10 mouse cellular contexts compared by ENCODE assay signal in the genomic region with DNA sequence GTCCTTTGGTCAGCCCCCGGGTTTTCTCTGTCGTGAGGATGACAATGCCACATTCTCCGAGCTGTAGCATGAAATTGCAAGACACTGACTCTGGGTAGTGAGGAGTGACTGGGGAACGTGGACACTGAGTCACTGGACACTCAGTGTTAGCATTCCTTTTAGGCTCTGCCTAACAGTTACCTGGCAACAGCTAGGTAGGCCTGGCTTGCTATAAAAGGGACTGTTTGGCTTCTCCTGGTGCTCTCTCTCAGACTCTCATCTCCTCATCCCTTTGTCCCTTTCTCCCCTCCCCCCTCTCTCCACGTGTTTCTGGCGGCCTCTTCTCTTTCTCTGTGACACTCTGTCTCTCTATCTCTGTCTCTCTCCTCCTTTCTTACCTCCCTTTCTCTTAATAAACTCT. TPM values are rescaled to one million over a fixed set of nuclear protein-coding genes. Genes with fewer than 3 reads are reported as not detected.
A peak's percentile ranks its signal among the peaks of the same experiment; 100 is the strongest.
DNase-seq lines count a peak whose midpoint lies in the region; ATAC-seq lines count a peak whose summit lies in the region.
"Had no signal": no experiment of that assay in that cellular context is flagged by ENCODE, and none has a peak within 500 bp of the region (broad histone marks: within the 10 kb centered on the region; RNA-seq: fewer than 3 reads in every experiment).

No protein-coding gene starts in this region.

- 19% methylated on average over 6 of the region's 6 CpGs for WGBS in heart, embryonic 11.5 days (ENCODE audit: insufficient replicate concordance)
- WGBS in forebrain, embryonic 16.5 days, result 4% methylated on average over 6 of the region's 6 CpGs
- 19% methylated on average over 6 of the region's 6 CpGs for WGBS in liver, embryonic 15.5 days (ENCODE audit: insufficient replicate concordance)

- H3K4me3 ChIP-seq in heart, embryonic 11.5 days (ENCODE audit: low read depth, low read length), result no peak overlapping the region
- peak overlapping the region; percentile 52 for H3K4me3 ChIP-seq in forebrain, embryonic 16.5 days (replicated peaks; ENCODE audit: low read length)
- no peak overlapping the region for H3K4me3 ChIP-seq in liver, embryonic 15.5 days (replicated peaks)

- ATAC-seq in heart, embryonic 11.5 days (replicated peaks; ENCODE audit: insufficient number of reproducible peaks, low FRiP score, low TSS enrichment), result no peak
- ATAC-seq in forebrain, embryonic 16.5 days, result peak; percentile 31
- no peak for ATAC-seq in liver, embryonic 15.5 days (ENCODE audit: insufficient read depth)
- no peak for ATAC-seq in granulocyte monocyte progenitor cell, adult 5-6 weeks (replicated peaks; ENCODE audit: poor library complexity, severe bottlenecking)

- peak overlapping the region; percentile 65; the same call in 1 of the 2 replicates for H3K27ac ChIP-seq in heart, embryonic 11.5 days (ENCODE audit: low read depth, low read length)
- peak overlapping the region; percentile 75 for H3K27ac ChIP-seq in forebrain, embryonic 16.5 days (ENCODE audit: low read length)
- no peak overlapping the region for H3K27ac ChIP-seq in liver, embryonic 15.5 days (replicated peaks)

- H3K36me3 ChIP-seq in heart, embryonic 11.5 days (ENCODE audit: control insufficient read depth, insufficient read depth, low read length), result no peaks in the 10 kb centered on the region
- H3K36me3 ChIP-seq in forebrain, embryonic 16.5 days (ENCODE audit: control insufficient read depth, insufficient read depth), result no peaks in the 10 kb centered on the region
- H3K36me3 ChIP-seq in liver, embryonic 15.5 days (replicated peaks), result no peaks in the 10 kb centered on the region

- 0 out of 2 replicates have a peak, but pooled peaks cover 6% of the 10 kb centered on the region for H3K27me3 ChIP-seq in heart, embryonic 11.5 days (ENCODE audit: control insufficient read depth, insufficient read depth, low read length)
- no peaks in the 10 kb centered on the region for H3K27me3 ChIP-seq in forebrain, embryonic 16.5 days (replicated peaks; ENCODE audit: control insufficient read depth, insufficient read depth, low read length)
- peaks cover 71% of the 10 kb centered on the region for H3K27me3 ChIP-seq in liver, embryonic 15.5 days

- H3K4me1 ChIP-seq in heart, embryonic 11.5 days (ENCODE audit: control insufficient read depth, insufficient read depth, low read length), result peaks cover 33% of the 10 kb centered on the region
- H3K4me1 ChIP-seq in forebrain, embryonic 16.5 days (replicated peaks; ENCODE audit: control insufficient read depth, insufficient read depth, low read length), result peaks cover 15% of the 10 kb centered on the region
- peaks cover 26% of the 10 kb centered on the region for H3K4me1 ChIP-seq in liver, embryonic 15.5 days (replicated peaks)

- peak overlapping the region; percentile 70 for H3K9ac ChIP-seq in heart, embryonic 11.5 days (ENCODE audit: low read depth, low read length)
- peak overlapping the region; percentile 75 for H3K9ac ChIP-seq in forebrain, embryonic 16.5 days (replicated peaks; ENCODE audit: low read depth, low read length)
- H3K9ac ChIP-seq in liver, embryonic 15.5 days, result no peak overlapping the region

- DNase-seq in heart, adult 18-20 months, result no peak
- peak; percentile 44 for DNase-seq in Muller cell, postnatal 12 days (ENCODE audit: inconsistent ontology term)
- DNase-seq in urinary bladder, postnatal 25 days (ENCODE audit: low spot score), result no peak
- DNase-seq in adrenal gland, adult 8-10 months, result no peak
- DNase-seq: B cell, adult 2 months had no signal

- H3K4me2 ChIP-seq in heart, embryonic 11.5 days, result peak overlapping the region; percentile 69
- H3K4me2 ChIP-seq in forebrain, embryonic 16.5 days (ENCODE audit: low read length), result peak overlapping the region; percentile 78
- peak overlapping the region; percentile 47 for H3K4me2 ChIP-seq in liver, embryonic 15.5 days

- H3K9me3 ChIP-seq in heart, embryonic 11.5 days (replicated peaks; ENCODE audit: control insufficient read depth, low read length), result no peaks in the 10 kb centered on the region
- H3K9me3 ChIP-seq in forebrain, embryonic 16.5 days (ENCODE audit: control insufficient read depth, low read length), result no peaks in the 10 kb centered on the region
- H3K9me3 ChIP-seq in liver, embryonic 15.5 days (replicated peaks), result no peaks in the 10 kb centered on the region

RNA-seq across cellular contexts. Expression of a gene that starts 3.8 kb away (rescaled TPM):
- polyA plus RNA-seq in heart, embryonic 11.5 days (2014; fragmentation: Nextera tagmentation; extraction: Ambion mirVana), result 7,501 and 8,192 TPM in 2 replicates
- 100 to 1,000 TPM; 602 to 633 TPM for total RNA-seq in heart, adult 18-20 months (2021)
- not detected in 2 replicates for polyA plus RNA-seq in forebrain, embryonic 16.5 days (2015; fragmentation: Nextera tagmentation; extraction: Ambion mirVana)
- polyA plus RNA-seq in liver, embryonic 15.5 days (2015; fragmentation: Nextera tagmentation; extraction: Ambion mirVana), result 4.5 and 5.0 TPM in 2 replicates
- total RNA-seq in granulocyte monocyte progenitor cell, adult 5-6 weeks (2014; fragmentation: Nextera tagmentation), result not detected in 2 replicates
- total RNA-seq in granulocyte monocyte progenitor cell, adult 5-6 weeks (2017), result not detected in 2 replicates
- under 1 TPM in 1 of 4 experiments, not detected in 3; 0.73 TPM for total RNA-seq in adrenal gland, adult 8-10 months (2022)
- total RNA-seq: left cerebral cortex, postnatal 14 days had no signal

RNA-seq across cellular contexts. Expression of a gene that starts 24.3 kb away (rescaled TPM):
- 86.8 and 95.2 TPM in 2 replicates for polyA plus RNA-seq in heart, embryonic 11.5 days (2014; fragmentation: Nextera tagmentation; extraction: Ambion mirVana)
- 10 to 100 TPM; 35.4 to 40.6 TPM for total RNA-seq in heart, adult 18-20 months (2021)
- 72.1 and 75.8 TPM in 2 replicates for polyA plus RNA-seq in forebrain, embryonic 16.5 days (2015; fragmentation: Nextera tagmentation; extraction: Ambion mirVana)
- polyA plus RNA-seq in liver, embryonic 15.5 days (2015; fragmentation: Nextera tagmentation; extraction: Ambion mirVana), result 58.8 and 64.0 TPM in 2 replicates
- total RNA-seq in granulocyte monocyte progenitor cell, adult 5-6 weeks (2014; fragmentation: Nextera tagmentation), result 84.1 and 88.5 TPM in 2 replicates
- 55.8 and 95.4 TPM in 2 replicates for total RNA-seq in granulocyte monocyte progenitor cell, adult 5-6 weeks (2017)
- 10 to 100 TPM; 39.6 to 67.0 (median 51.5) TPM for total RNA-seq in adrenal gland, adult 8-10 months (2022)

RNA-seq across cellular contexts. Expression of a gene that starts 40.6 kb away (rescaled TPM):
- polyA plus RNA-seq in heart, embryonic 11.5 days (2014; fragmentation: Nextera tagmentation; extraction: Ambion mirVana), result 21.4 and 27.7 TPM in 2 replicates
- 10 to 100 TPM; 16.4 to 26.9 TPM for total RNA-seq in heart, adult 18-20 months (2021)
- polyA plus RNA-seq in forebrain, embryonic 16.5 days (2015; fragmentation: Nextera tagmentation; extraction: Ambion mirVana), result 12.6 and 18.5 TPM in 2 replicates
- polyA plus RNA-seq in liver, embryonic 15.5 days (2015; fragmentation: Nextera tagmentation; extraction: Ambion mirVana), result 7.0 and 8.2 TPM in 2 replicates
- not detected in 2 replicates for total RNA-seq in granulocyte monocyte progenitor cell, adult 5-6 weeks (2014; fragmentation: Nextera tagmentation)
- total RNA-seq in granulocyte monocyte progenitor cell, adult 5-6 weeks (2017), result not detected in 2 replicates
- total RNA-seq in adrenal gland, adult 8-10 months (2022), result 100 to 1,000 TPM; 443 to 768 (median 514) TPM

RNA-seq across cellular contexts. Expression of a gene that starts 47.5 kb away (rescaled TPM):
- polyA plus RNA-seq in heart, embryonic 11.5 days (2014; fragmentation: Nextera tagmentation; extraction: Ambion mirVana), result 2.0 and 2.6 TPM in 2 replicates
- total RNA-seq in heart, adult 18-20 months (2021), result 10 to 100 TPM; 15.4 to 18.5 TPM
- 5.5 and 8.2 TPM in 2 replicates for polyA plus RNA-seq in forebrain, embryonic 16.5 days (2015; fragmentation: Nextera tagmentation; extraction: Ambion mirVana)
- polyA plus RNA-seq in liver, embryonic 15.5 days (2015; fragmentation: Nextera tagmentation; extraction: Ambion mirVana), result 0.41 and 0.59 TPM in 2 replicates
- total RNA-seq in granulocyte monocyte progenitor cell, adult 5-6 weeks (2014; fragmentation: Nextera tagmentation), result not detected in 2 replicates
- not detected in 2 replicates for total RNA-seq in granulocyte monocyte progenitor cell, adult 5-6 weeks (2017)
- 1 to 10 TPM; 2.8 to 5.4 (median 4.0) TPM for total RNA-seq in adrenal gland, adult 8-10 months (2022)

RNA-seq across cellular contexts. Expression of a gene that starts 53.1 kb away (rescaled TPM):
- polyA plus RNA-seq in heart, embryonic 11.5 days (2014; fragmentation: Nextera tagmentation; extraction: Ambion mirVana), result 19.3 and 25.4 TPM in 2 replicates
- 10 to 100 TPM; 59.5 to 71.5 TPM for total RNA-seq in heart, adult 18-20 months (2021)
- polyA plus RNA-seq in forebrain, embryonic 16.5 days (2015; fragmentation: Nextera tagmentation; extraction: Ambion mirVana), result 93.4 and 111 TPM in 2 replicates
- polyA plus RNA-seq in liver, embryonic 15.5 days (2015; fragmentation: Nextera tagmentation; extraction: Ambion mirVana), result 18.8 and 19.7 TPM in 2 replicates
- total RNA-seq in granulocyte monocyte progenitor cell, adult 5-6 weeks (2014; fragmentation: Nextera tagmentation), result 47.8 and 48.4 TPM in 2 replicates
- 44.1 and 45.2 TPM in 2 replicates for total RNA-seq in granulocyte monocyte progenitor cell, adult 5-6 weeks (2017)
- 10 to 100 TPM; 73.5 to 98.2 (median 85.7) TPM for total RNA-seq in adrenal gland, adult 8-10 months (2022)

Comparison
In these comparisons a context has a peak if more than half of its experiments do, and no peak if none do; other contexts are left out.
1. RNA of a gene that starts 3.8 kb away (total RNA-seq): 602 to 633 TPM in heart, adult 18-20 months; 0.73 TPM in adrenal gland, adult 8-10 months and not detected in granulocyte monocyte progenitor cell, adult 5-6 weeks; every median in the first group is over 100 times any median in the second.
2. RNA of a gene that starts 40.6 kb away (total RNA-seq): 443 to 768 TPM in adrenal gland, adult 8-10 months and 16.4 to 26.9 TPM in heart, adult 18-20 months; not detected in granulocyte monocyte progenitor cell, adult 5-6 weeks; every median in the first group is over 10 times any median in the second.
3. Peak in every context shown above with its lines, with median percentiles within 50 percentile points of each other: H3K4me2 ChIP-seq.